Mouse (Mus musculus): ENCODE measurements around the gene 2210408I21Rik. TPM values are rescaled to one million over a fixed set of nuclear protein-coding genes. Genes with fewer than 3 reads are reported as not detected.
A peak's percentile ranks its signal among the peaks of the same experiment; 100 is the strongest.
"Not testable (repeated sequence)": the region's sequence is repeated elsewhere in the genome, so short reads cannot be mapped to it uniquely, and the experiment has no call there.

Gene 2210408I21Rik
- 12.3 and 12.5 TPM in 2 replicates for polyA plus RNA-seq (2014; fragmentation: Nextera tagmentation; extraction: Ambion mirVana)

DNA sequence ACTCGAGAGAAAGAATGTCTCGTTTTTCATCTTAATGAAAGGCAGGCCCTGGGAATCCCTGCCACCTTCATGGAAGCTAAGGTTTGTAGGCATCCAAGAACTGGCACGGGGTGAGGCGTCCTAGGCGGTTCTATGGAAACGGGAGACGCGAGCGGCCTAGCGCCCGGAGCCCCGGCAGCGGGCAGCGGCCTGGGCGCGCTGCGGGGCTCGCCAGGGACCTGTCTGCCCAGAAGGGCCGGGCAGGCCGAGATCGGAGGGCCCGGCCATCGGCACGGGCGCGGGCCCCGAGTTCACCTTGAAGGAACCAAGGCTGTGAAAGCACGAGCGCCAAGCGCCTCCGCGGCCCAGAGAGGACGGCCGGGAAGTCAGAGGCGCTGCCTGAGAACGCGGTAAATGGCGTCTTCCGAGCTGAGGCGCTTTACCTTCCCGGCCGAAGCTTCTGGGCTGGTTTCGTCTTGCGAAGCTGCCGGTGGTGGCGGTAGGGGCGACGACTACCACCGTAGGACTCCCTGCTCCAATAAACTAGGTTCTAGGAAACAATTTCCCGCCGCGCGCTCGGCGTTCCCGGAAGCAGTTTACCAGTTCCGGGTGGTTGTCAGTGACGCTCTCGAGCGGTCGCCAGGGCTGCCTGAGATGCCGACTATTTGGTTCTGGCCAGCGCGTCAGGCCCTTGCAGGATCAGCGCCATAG, at the start of gene 2210408I21Rik, which contains the start of gene Slf1:
Gene 2210408I21Rik, plus strand, starts transcription at position 610 of the 690 bp plus-strand sequence.
Gene Slf1, minus strand, starts transcription at position 543 of the 690 bp plus-strand sequence.
- Histone ChIP-seq H3K9ac (ENCODE audit: low read length) (peak within 1 kb of the TSS; percentile 83), H3K36me3 (ENCODE audit: control insufficient read depth, insufficient read depth, low read length) (no peaks in the 10 kb centered on the region; the same call in 1 of the 2 replicates), H3K4me3 (ENCODE audit: low read depth, low read length) (peak within 1 kb of the TSS; percentile 91), H3K27ac (ENCODE audit: low read depth, low read length) (peak within 1 kb of the TSS; percentile 82), H3K4me2 (peak within 1 kb of the TSS; percentile 61), H3K4me1 (ENCODE audit: control insufficient read depth, insufficient read depth, low read length) (peaks cover 2% of the 10 kb centered on the region; the same call in 1 of the 2 replicates), H3K27me3 (ENCODE audit: control insufficient read depth, insufficient read depth, low read length) (no peaks in the 10 kb centered on the region), H3K9me3 (ENCODE audit: control insufficient read depth, low read length) (no peaks in the 10 kb centered on the region)
- ATAC-seq (ENCODE audit: low FRiP score): peak; percentile 98
- DNase-seq (ENCODE audit: low spot score, missing footprints): peak; percentile 97
- under 1% methylated on average over 60 of the region's 65 CpGs for WGBS

DNA sequence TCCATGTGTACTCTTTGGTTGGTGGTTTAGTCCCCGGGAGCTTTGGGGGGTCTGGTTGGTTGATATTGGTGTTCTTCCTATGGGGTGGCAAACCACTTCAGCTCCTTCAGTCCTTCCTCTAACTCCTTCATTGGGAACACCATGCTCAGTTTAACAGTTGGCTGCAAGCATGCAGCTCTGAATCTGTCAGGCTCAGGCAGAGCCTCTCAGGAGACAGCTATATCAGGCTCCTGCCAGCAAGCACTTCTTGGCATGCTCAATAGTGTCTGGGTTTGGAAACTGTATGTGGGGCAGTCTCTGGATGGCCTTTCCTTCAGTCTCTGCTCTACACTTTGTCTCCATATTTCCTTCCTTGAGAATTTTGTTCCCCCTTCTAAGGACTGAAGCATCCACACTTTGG, 42.5 kb upstream of the 2210408I21Rik start:
- ATAC-seq (ENCODE audit: low FRiP score); H3K4me1 ChIP-seq (ENCODE audit: control insufficient read depth, insufficient read depth, low read length); H3K27me3 ChIP-seq (ENCODE audit: control insufficient read depth, insufficient read depth, low read length); H3K36me3 ChIP-seq (ENCODE audit: control insufficient read depth, insufficient read depth, low read length); DNase-seq (ENCODE audit: low spot score, missing footprints); H3K27ac ChIP-seq (ENCODE audit: low read depth, low read length); H3K9me3 ChIP-seq (ENCODE audit: control insufficient read depth, low read length); H3K9ac ChIP-seq (ENCODE audit: low read length); H3K4me3 ChIP-seq (ENCODE audit: low read depth, low read length); H3K4me2 ChIP-seq: not testable (repeated sequence)
- WGBS: 100% methylated on average over 1 of the region's 1 CpGs

DNA sequence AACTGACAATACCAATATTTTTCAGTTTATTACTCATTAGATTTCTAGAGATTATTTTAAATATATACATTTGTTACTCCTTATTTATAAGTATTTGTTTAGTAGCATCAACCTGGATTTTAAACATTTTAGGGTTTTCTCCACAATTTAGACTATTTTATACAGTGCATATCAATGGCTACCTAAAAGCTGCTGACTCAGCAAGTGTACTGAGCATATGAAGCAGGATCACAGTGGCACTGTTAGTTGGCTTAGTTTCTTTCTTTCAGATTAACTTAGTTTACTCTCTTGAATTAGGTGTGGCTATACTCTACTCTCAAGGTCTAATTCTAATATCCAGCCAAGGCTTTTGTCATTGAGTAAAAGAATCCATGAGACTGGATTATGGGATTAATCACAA, 27.6 kb upstream of the 2210408I21Rik start:
- no peak for DNase-seq (ENCODE audit: low spot score, missing footprints)
- ATAC-seq (ENCODE audit: low FRiP score): no peak
- no peaks in the 10 kb centered on the region for H3K9me3 ChIP-seq (ENCODE audit: control insufficient read depth, low read length)
- H3K27ac ChIP-seq (ENCODE audit: low read depth, low read length): no peak overlapping the region
- no peak overlapping the region for H3K4me3 ChIP-seq (ENCODE audit: low read depth, low read length)
- no peaks in the 10 kb centered on the region for H3K4me1 ChIP-seq (ENCODE audit: control insufficient read depth, insufficient read depth, low read length)
- no peaks in the 10 kb centered on the region for H3K27me3 ChIP-seq (ENCODE audit: control insufficient read depth, insufficient read depth, low read length)
- H3K36me3 ChIP-seq (ENCODE audit: control insufficient read depth, insufficient read depth, low read length): no peaks in the 10 kb centered on the region
- H3K9ac ChIP-seq (ENCODE audit: low read length): no peak overlapping the region
- H3K4me2 ChIP-seq: no peak overlapping the region

DNA sequence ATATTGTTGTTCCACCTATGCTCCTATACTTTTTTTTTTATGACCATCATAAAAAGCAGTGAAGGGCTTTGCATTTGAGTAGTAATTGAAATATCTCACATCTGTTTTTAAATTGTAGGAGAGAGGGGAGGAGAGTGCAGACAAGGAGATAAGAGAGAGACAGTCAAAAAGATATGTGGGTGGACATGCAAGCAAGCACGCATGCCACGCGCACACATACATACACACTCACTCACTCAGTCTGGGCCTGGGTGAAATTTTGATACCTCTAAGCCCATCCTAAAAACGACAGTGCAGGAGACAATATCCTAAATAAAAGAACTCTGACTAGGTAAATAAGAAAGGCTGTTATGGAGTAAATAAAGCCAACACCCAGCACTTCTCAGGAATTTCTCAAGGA, 16.6 kb upstream of the 2210408I21Rik start:
- H3K4me2 ChIP-seq: no peak overlapping the region
- WGBS: 96% methylated on average over 4 of the region's 4 CpGs
- H3K4me1 ChIP-seq (ENCODE audit: control insufficient read depth, insufficient read depth, low read length): no peaks in the 10 kb centered on the region
- H3K4me3 ChIP-seq (ENCODE audit: low read depth, low read length): no peak overlapping the region
- no peaks in the 10 kb centered on the region for H3K9me3 ChIP-seq (ENCODE audit: control insufficient read depth, low read length)
- H3K27me3 ChIP-seq (ENCODE audit: control insufficient read depth, insufficient read depth, low read length): no peaks in the 10 kb centered on the region
- H3K36me3 ChIP-seq (ENCODE audit: control insufficient read depth, insufficient read depth, low read length): no peaks in the 10 kb centered on the region
- DNase-seq (ENCODE audit: low spot score, missing footprints) (no peak), ATAC-seq (ENCODE audit: low FRiP score) (no peak)
- H3K27ac ChIP-seq (ENCODE audit: low read depth, low read length): no peak overlapping the region
- no peak overlapping the region for H3K9ac ChIP-seq (ENCODE audit: low read length)

DNA sequence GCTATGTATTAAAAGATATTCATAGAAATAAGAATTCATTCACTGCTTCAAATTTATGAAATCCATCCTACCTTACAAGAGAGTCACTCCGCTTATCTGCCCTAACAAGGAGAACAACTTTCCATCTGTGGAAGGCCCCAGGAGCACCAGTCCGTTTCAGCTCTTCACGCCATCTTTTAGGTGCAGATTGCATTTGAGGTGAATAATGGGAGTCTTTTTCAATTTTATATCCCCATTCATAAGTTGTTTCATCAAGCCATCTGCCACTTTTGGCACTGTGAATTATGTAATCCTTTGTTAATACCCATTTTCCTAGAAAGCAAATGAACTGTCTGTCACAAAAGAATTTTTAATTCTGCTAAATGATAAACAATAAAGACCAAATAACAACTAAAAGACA, 10.2 kb upstream of the 2210408I21Rik start:
- H3K27me3 ChIP-seq (ENCODE audit: control insufficient read depth, insufficient read depth, low read length): no peaks in the 10 kb centered on the region
- H3K4me2 ChIP-seq: no peak overlapping the region
- no peaks in the 10 kb centered on the region for H3K36me3 ChIP-seq (ENCODE audit: control insufficient read depth, insufficient read depth, low read length)
- WGBS: 91% methylated on average over 3 of the region's 3 CpGs
- ATAC-seq (ENCODE audit: low FRiP score) (no peak), DNase-seq (ENCODE audit: low spot score, missing footprints) (no peak)
- no peak overlapping the region for H3K9ac ChIP-seq (ENCODE audit: low read length)
- no peaks in the 10 kb centered on the region for H3K9me3 ChIP-seq (ENCODE audit: control insufficient read depth, low read length)
- no peak overlapping the region for H3K27ac ChIP-seq (ENCODE audit: low read depth, low read length)
- H3K4me1 ChIP-seq (ENCODE audit: control insufficient read depth, insufficient read depth, low read length): no peaks in the 10 kb centered on the region
- H3K4me3 ChIP-seq (ENCODE audit: low read depth, low read length): no peak overlapping the region

DNA sequence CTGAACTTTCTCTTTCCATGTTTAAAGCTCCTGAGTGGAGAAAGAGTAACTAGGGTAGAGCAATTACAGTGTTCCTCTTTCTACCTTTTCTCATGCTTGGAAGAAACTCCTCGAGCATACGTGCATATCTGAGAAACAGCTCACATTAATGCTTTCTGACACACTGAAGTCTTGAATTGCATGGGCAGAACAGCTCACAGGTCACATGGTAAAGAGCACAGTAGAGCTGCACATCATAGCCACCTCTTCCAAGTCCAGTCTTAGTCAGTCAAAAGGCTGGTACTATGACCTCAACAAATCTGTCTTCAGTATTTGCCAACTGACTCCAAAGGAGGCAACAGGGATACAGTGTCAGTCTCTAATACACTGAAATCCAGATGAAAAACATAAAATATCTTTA, 7.1 kb upstream of the 2210408I21Rik start:
- Histone ChIP-seq H3K4me3 (ENCODE audit: low read depth, low read length) (no peak overlapping the region), H3K27me3 (ENCODE audit: control insufficient read depth, insufficient read depth, low read length) (no peaks in the 10 kb centered on the region), H3K9ac (ENCODE audit: low read length) (no peak overlapping the region), H3K27ac (ENCODE audit: low read depth, low read length) (no peak overlapping the region), H3K36me3 (ENCODE audit: control insufficient read depth, insufficient read depth, low read length) (no peaks in the 10 kb centered on the region; the same call in 1 of the 2 replicates), H3K4me2 (no peak overlapping the region), H3K9me3 (ENCODE audit: control insufficient read depth, low read length) (no peaks in the 10 kb centered on the region), H3K4me1 (ENCODE audit: control insufficient read depth, insufficient read depth, low read length) (no peaks in the 10 kb centered on the region)
- ATAC-seq (ENCODE audit: low FRiP score) (no peak), DNase-seq (ENCODE audit: low spot score, missing footprints) (no peak)
- whole genome bisulfite sequencing: 94% methylated on average over 2 of the region's 2 CpGs

- Histone ChIP-seq H3K27me3 (ENCODE audit: control insufficient read depth, insufficient read depth, low read length) (no peaks in the 10 kb centered on the region), H3K4me1 (ENCODE audit: control insufficient read depth, insufficient read depth, low read length) (no peaks in the 10 kb centered on the region; the same call in 1 of the 2 replicates), H3K9ac (ENCODE audit: low read length) (no peak overlapping the region), H3K9me3 (ENCODE audit: control insufficient read depth, low read length) (no peaks in the 10 kb centered on the region), H3K27ac (ENCODE audit: low read depth, low read length) (no peak overlapping the region), H3K4me3 (ENCODE audit: low read depth, low read length) (no peak overlapping the region), H3K36me3 (ENCODE audit: control insufficient read depth, insufficient read depth, low read length) (no peaks in the 10 kb centered on the region; the same call in 1 of the 2 replicates), H3K4me2 (no peak overlapping the region)
- no peak for ATAC-seq (ENCODE audit: low FRiP score)
- 89% methylated on average over 2 of the region's 2 CpGs for WGBS
- DNase-seq (ENCODE audit: low spot score, missing footprints): no peak
Observed at GRCm38 (mm10) chr13:77131132-77131531, 4.2 kb upstream of the 2210408I21Rik start.

GRCm38 (mm10) chr13:77135621-77135981, 261 bp downstream of the 2210408I21Rik start:
- Histone ChIP-seq H3K9me3 (ENCODE audit: control insufficient read depth, low read length) (no peaks in the 10 kb centered on the region), H3K27ac (ENCODE audit: low read depth, low read length) (peak overlapping the region; percentile 54), H3K4me2 (peak overlapping the region; percentile 61), H3K36me3 (ENCODE audit: control insufficient read depth, insufficient read depth, low read length) (no peaks in the 10 kb centered on the region; the same call in 1 of the 2 replicates), H3K4me3 (ENCODE audit: low read depth, low read length) (peak overlapping the region; percentile 91), H3K9ac (ENCODE audit: low read length) (peak overlapping the region; percentile 83), H3K27me3 (ENCODE audit: control insufficient read depth, insufficient read depth, low read length) (no peaks in the 10 kb centered on the region), H3K4me1 (ENCODE audit: control insufficient read depth, insufficient read depth, low read length) (peaks cover 2% of the 10 kb centered on the region; the same call in 1 of the 2 replicates)
- peak; percentile 74 for ATAC-seq (ENCODE audit: low FRiP score)
- no peak for DNase-seq (ENCODE audit: low spot score, missing footprints)
- under 1% methylated on average over 11 of the region's 11 CpGs for WGBS

GRCm38 (mm10) chr13:77140890-77141289, 5.5 kb downstream of the 2210408I21Rik start:
- ATAC-seq (ENCODE audit: low FRiP score): no peak
- DNase-seq (ENCODE audit: low spot score, missing footprints): no peak
- Histone ChIP-seq H3K27ac (ENCODE audit: low read depth, low read length) (no peak overlapping the region), H3K27me3 (ENCODE audit: control insufficient read depth, insufficient read depth, low read length) (no peaks in the 10 kb centered on the region), H3K4me3 (ENCODE audit: low read depth, low read length) (no peak overlapping the region), H3K4me1 (ENCODE audit: control insufficient read depth, insufficient read depth, low read length) (peaks cover 2% of the 10 kb centered on the region; the same call in 1 of the 2 replicates), H3K4me2 (no peak overlapping the region), H3K36me3 (ENCODE audit: control insufficient read depth, insufficient read depth, low read length) (no peaks in the 10 kb centered on the region), H3K9me3 (ENCODE audit: control insufficient read depth, low read length) (no peaks in the 10 kb centered on the region), H3K9ac (ENCODE audit: low read length) (no peak overlapping the region)
- WGBS: 86% methylated on average over 2 of the region's 2 CpGs
